Mouse (Mus musculus) megakaryocyte-erythroid progenitor cell, adult 5 weeks (primary cell): ENCODE measurements around the gene Gm20924. TPM values are rescaled to one million over a fixed set of nuclear protein-coding genes. Genes with fewer than 3 reads are reported as not detected.

Experiments used
- polyA plus RNA-seq: library from polyadenylated mRNA; stranded (reverse); fragments of >175 nt; gene quantifications from 2 replicates; pipeline ENCODE4 v1.2.3, GENCODE M21; 2012

Gm20924 gene
- polyA plus RNA-seq, result not detected in 2 replicates

GRCm38 (mm10) chrY:65207427-65207826 is at the start of gene Gm20924:
Gene Gm20924 (minus strand): TSS chrY:65207527.

Other genes with a start within 250 kb of the Gm20924 start
- gene Gm20736, start 170.2 kb upstream of the Gm20924 start, polyA plus RNA-seq, result not detected in 2 replicates